Mouse (Mus musculus): Measurements from ENCODE around the gene Fhit.

GRCm38 (mm10) chr14:9619840-9620239 is 1542.0 kb downstream of the Fhit start:
- TF ChIP-seq POLR2A (IDR thresholded peaks at IDR 0.05; ENCODE audit: borderline replicate concordance, control insufficient read depth, low read depth, low read length) (no peak), CTCF (IDR thresholded peaks at IDR 0.05; ENCODE audit: control insufficient read depth, insufficient read depth, low read length) (no peak)

Data from bone marrow, adult 2 months (tissue).